Mouse (Mus musculus) forebrain, postnatal 0 days (tissue): ENCODE measurements around the gene Crat. TPM values are rescaled to one million over a fixed set of nuclear protein-coding genes. Genes with fewer than 3 reads are reported as not detected.

ENCODE experiments used
- ATAC-seq: fragments of 200-750 bp; cut with Nextera tagmentation; 2 replicates; pipeline ENCODE4 v1.8.0; 2017; ENCODE audit warnings: mild to moderate bottlenecking, moderate library complexity
- DNase-seq: peaks from one replicate; pipeline ENCODE4 v3.0.0-alpha.2; 2015
- H3K27ac ChIP-seq: fragments of 300-500 bp; sonication (generic); 2 replicates; pipeline ENCODE4 v1.5.1; 2014; ENCODE audit warnings: low read depth, mild to moderate bottlenecking, antibody characterized with exemption, low read length, moderate library complexity, mixed read lengths
- H3K27me3 ChIP-seq: fragments of 300-500 bp; sonication (generic); 2 replicates; pipeline ENCODE4 v1.6.1; 2014; ENCODE audit warnings: mild to moderate bottlenecking, low read length, mixed read lengths; ENCODE audit not compliant: insufficient read depth
- H3K36me3 ChIP-seq: fragments of 300-500 bp; sonication (generic); 2 replicates; pipeline ENCODE4 v1.6.1; 2014; ENCODE audit warnings: mild to moderate bottlenecking, moderate library complexity; ENCODE audit not compliant: insufficient read depth
- H3K4me1 ChIP-seq: fragments of 300-500 bp; sonication (generic); 2 replicates; pipeline ENCODE4 v1.6.1; 2014; ENCODE audit warnings: antibody characterized with exemption; ENCODE audit not compliant: insufficient read depth
- H3K4me2 ChIP-seq: fragments of 300-500 bp; sonication (generic); 2 replicates; pipeline ENCODE4 v1.6.1; 2014; ENCODE audit warnings: low read depth, mild to moderate bottlenecking, moderate library complexity
- H3K4me3 ChIP-seq: fragments of 300-500 bp; sonication (generic); 2 replicates; pipeline ENCODE4 v1.5.1; 2014; ENCODE audit warnings: low read depth, low read length, mixed read lengths
- H3K9ac ChIP-seq: fragments of 300-500 bp; sonication (generic); 2 replicates; pipeline ENCODE4 v1.6.1; 2014; ENCODE audit warnings: mild to moderate bottlenecking
- H3K9me3 ChIP-seq: fragments of 300-500 bp; sonication (generic); 2 replicates; pipeline ENCODE4 v1.6.1; 2016; ENCODE audit warnings: low read length
- CTCF ChIP-seq: sonication (generic); IDR thresholded peaks from 2 replicates; pipeline ENCODE4 v1.5.1; 2016; ENCODE audit warnings: antibody characterized with exemption, control low read depth, low read depth
- WGBS: fragments of 180-500 bp; shearing (Covaris S2); extraction: QIAGEN DNeasy Blood & Tissue Kit; methylation state at CpG from one replicate; pipeline ENCODE4 v1.1.7; 2014; 5-methylcytosine and 5-hydroxymethylcytosine counted together
- polyA plus RNA-seq: library from polyadenylated mRNA; unstranded; fragments of >200 nt; fragmentation: Nextera tagmentation; extraction: Ambion mirVana; gene quantifications from 2 replicates; pipeline ENCODE4 v1.2.1, GENCODE M21; 2015
- total RNA-seq: library from RNA; depleted of rRNA; stranded (reverse); fragments of >200 nt; gene quantifications from 2 replicates; pipeline ENCODE4 v1.2.3, GENCODE M21; 2014

Gene Crat
- total and polyA plus RNA-seq, 2 experiments from 2014 or later = 24.0 to 33.6 TPM

- no peak overlapping the region for H3K27ac ChIP-seq
- H3K4me1 ChIP-seq = no peaks in the 10 kb centered on the region
- H3K36me3 ChIP-seq = peaks cover 71% of the 10 kb centered on the region
- no peak for ATAC-seq
- no peak for TF ChIP-seq CTCF
- no peak for DNase-seq
- no peaks in the 10 kb centered on the region for H3K9me3 ChIP-seq
- H3K9ac ChIP-seq = no peak overlapping the region
- 94% methylated on average over 7 of the region's 7 CpGs for whole genome bisulfite sequencing
- no peaks in the 10 kb centered on the region for H3K27me3 ChIP-seq
- H3K4me3 ChIP-seq = no peak overlapping the region
- no peak overlapping the region for H3K4me2 ChIP-seq
Observed at GRCm38 (mm10) chr2:30379307-30379706, 36.3 kb downstream of the Crat start.

DNA sequence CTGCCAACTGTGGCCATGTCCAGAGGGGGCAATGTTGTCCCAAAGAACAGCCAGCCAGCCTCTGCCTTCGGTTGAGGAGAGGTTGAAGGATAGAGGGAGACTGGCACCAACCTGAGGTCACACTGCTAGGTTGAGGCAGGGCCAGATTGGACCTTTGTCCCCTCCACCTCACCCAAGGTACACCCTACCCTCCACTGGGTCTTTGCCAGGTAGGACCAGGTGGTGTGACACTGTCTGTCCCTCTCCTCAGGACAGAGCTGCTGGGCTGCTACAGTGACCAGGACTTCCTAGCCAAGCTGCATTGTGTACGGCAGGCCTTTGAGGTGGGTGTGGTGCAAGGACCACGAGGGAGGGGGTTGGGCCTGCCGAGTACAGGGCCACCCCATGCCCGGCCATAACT is 37.9 kb downstream of the Crat start:
- Histone ChIP-seq H3K4me3 (no peak overlapping the region), H3K27me3 (no peaks in the 10 kb centered on the region), H3K4me2 (no peak overlapping the region), H3K4me1 (no peaks in the 10 kb centered on the region), H3K9ac (no peak overlapping the region), H3K27ac (no peak overlapping the region), H3K36me3 (peaks cover 75% of the 10 kb centered on the region), H3K9me3 (no peaks in the 10 kb centered on the region)
- ATAC-seq (no peak), DNase-seq (no peak)
- WGBS = 82% methylated on average over 5 of the region's 5 CpGs
- no peak for TF ChIP-seq CTCF

DNA sequence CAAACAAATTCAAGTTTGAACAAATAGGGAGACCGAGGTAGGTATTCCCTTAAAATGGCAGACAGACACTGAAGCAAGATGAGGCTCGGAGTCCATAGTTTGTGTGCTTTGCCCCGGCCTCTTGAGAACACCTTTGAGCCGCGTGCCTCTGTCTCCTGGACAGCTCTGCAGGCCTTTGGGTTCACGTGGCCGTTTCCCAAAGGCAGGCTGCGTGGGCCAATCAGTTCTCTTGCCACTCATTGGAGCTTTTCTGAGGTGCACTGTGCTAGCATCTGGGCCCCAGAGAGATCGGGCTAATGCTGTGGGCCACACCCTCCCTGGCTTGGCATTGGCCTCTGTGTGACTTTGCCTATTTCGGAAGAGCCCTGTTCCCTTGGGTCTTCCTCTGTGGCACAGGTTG is 39.7 kb downstream of the Crat start:
- TF ChIP-seq CTCF = no peak
- Histone ChIP-seq H3K4me2 (no peak overlapping the region), H3K9ac (no peak overlapping the region), H3K36me3 (peaks cover 69% of the 10 kb centered on the region), H3K4me3 (no peak overlapping the region), H3K27me3 (no peaks in the 10 kb centered on the region), H3K9me3 (no peaks in the 10 kb centered on the region), H3K27ac (no peak overlapping the region), H3K4me1 (no peaks in the 10 kb centered on the region)
- WGBS = 98% methylated on average over 10 of the region's 10 CpGs
- DNase-seq (no peak), ATAC-seq (no peak)

GRCm38 (mm10) chr2:30372726-30373125 is 42.9 kb downstream of the Crat start:
- ATAC-seq (no peak), DNase-seq (no peak)
- no peak overlapping the region for H3K4me3 ChIP-seq
- H3K4me1 ChIP-seq = no peaks in the 10 kb centered on the region
- H3K4me2 ChIP-seq = no peak overlapping the region
- H3K9ac ChIP-seq = no peak overlapping the region
- H3K36me3 ChIP-seq = peaks cover 80% of the 10 kb centered on the region
- no peaks in the 10 kb centered on the region for H3K27me3 ChIP-seq
- no peak for TF ChIP-seq CTCF
- WGBS = 98% methylated on average over 5 of the region's 5 CpGs
- no peak overlapping the region for H3K27ac ChIP-seq
- H3K9me3 ChIP-seq = no peaks in the 10 kb centered on the region

DNA sequence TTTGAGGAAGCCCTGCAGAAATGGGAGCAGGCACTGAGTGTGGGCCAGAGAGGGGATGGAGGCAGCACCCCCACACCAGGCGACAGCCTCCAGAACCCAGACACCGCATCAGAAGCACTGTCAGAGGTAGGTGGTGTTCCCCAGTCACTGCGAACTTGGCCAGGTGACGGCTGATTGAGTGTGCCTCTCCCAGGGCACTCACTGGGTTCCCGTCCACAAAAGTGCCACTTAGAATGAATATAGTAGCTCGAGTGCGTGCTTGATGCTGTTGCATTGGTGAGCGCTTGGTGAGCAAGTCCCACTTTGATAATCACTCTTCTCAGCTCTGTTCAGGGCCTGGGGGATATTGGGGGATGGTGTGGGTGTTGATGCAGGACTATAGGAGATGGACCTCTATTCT is 44.1 kb downstream of the Crat start:
- no peak overlapping the region for H3K4me2 ChIP-seq
- H3K27ac ChIP-seq = no peak overlapping the region
- peaks cover 77% of the 10 kb centered on the region for H3K36me3 ChIP-seq
- H3K27me3 ChIP-seq = no peaks in the 10 kb centered on the region
- ATAC-seq (no peak), DNase-seq (no peak)
- H3K4me3 ChIP-seq = no peak overlapping the region
- 98% methylated on average over 8 of the region's 8 CpGs for WGBS
- no peaks in the 10 kb centered on the region for H3K4me1 ChIP-seq
- H3K9ac ChIP-seq = no peak overlapping the region
- TF ChIP-seq CTCF = no peak
- no peaks in the 10 kb centered on the region for H3K9me3 ChIP-seq

GRCm38 (mm10) chr2:30366203-30366602 is 49.4 kb downstream of the Crat start:
- no peak overlapping the region for H3K27ac ChIP-seq
- no peaks in the 10 kb centered on the region for H3K9me3 ChIP-seq
- ATAC-seq = no peak
- WGBS = 67% methylated on average over 5 of the region's 5 CpGs
- no peaks in the 10 kb centered on the region for H3K27me3 ChIP-seq
- DNase-seq = no peak
- no peak overlapping the region for H3K4me3 ChIP-seq
- no peak overlapping the region for H3K4me2 ChIP-seq
- H3K9ac ChIP-seq = no peak overlapping the region
- H3K4me1 ChIP-seq = peaks cover 6% of the 10 kb centered on the region
- peaks cover 41% of the 10 kb centered on the region for H3K36me3 ChIP-seq
- TF ChIP-seq CTCF = no peak

DNA sequence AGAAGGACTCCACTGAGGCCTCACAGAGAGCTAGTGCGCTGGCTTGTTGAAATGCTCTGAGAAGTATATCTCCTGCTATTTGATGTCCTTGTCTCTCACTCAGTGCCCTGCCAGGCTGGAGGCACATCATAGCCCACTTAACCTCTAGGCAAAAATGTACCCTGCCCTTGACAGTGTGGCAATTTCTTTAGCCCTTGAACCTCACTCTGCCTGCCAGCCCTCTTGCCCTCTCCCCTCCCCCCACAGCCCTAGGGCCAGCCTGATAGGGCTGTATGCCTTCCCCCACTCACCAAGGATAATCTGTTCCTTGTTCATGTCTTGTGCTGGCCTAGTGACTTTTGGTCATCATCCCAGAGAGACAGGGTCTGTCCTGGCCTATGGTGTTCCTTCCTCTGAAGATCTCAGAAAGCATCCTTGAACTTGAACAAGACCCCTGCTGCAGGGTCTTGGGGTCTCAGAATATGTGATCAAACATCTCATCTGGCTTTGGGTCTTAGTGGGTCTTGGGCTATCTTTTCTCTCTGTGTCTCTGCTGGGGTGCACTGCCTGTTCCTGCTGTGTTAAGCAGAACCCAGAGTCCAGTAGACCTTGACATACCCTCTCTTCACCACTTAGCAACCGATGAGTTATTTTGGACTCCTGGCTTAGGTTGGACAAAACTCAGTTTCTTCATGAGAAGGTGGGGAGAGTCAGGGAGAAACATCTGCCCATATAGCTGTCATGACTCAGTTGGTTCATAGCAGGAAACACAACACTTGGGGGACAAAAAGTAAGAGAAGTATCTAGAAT is 50.1 kb downstream of the Crat start:
- peak overlapping the region; percentile 65 for H3K9ac ChIP-seq
- no peak for TF ChIP-seq CTCF
- H3K27me3 ChIP-seq = no peaks in the 10 kb centered on the region
- no peak for DNase-seq
- no peak for ATAC-seq
- peak overlapping the region; percentile 91 for H3K4me2 ChIP-seq
- 87% methylated on average over 2 of the region's 2 CpGs for WGBS
- H3K4me3 ChIP-seq = no peak overlapping the region
- no peak overlapping the region for H3K27ac ChIP-seq
- peaks cover 34% of the 10 kb centered on the region for H3K36me3 ChIP-seq
- no peaks in the 10 kb centered on the region for H3K9me3 ChIP-seq
- H3K4me1 ChIP-seq = peaks cover 6% of the 10 kb centered on the region
